Mouse (Mus musculus): ENCODE measurements around the gene Ntn1. TPM values are rescaled to one million over a fixed set of nuclear protein-coding genes. Genes with fewer than 3 reads are reported as not detected.
A peak's percentile ranks its signal among the peaks of the same experiment; 100 is the strongest.

Ntn1 gene
- polyA plus RNA-seq, 1 experiment, result 6.1 TPM

DNA sequence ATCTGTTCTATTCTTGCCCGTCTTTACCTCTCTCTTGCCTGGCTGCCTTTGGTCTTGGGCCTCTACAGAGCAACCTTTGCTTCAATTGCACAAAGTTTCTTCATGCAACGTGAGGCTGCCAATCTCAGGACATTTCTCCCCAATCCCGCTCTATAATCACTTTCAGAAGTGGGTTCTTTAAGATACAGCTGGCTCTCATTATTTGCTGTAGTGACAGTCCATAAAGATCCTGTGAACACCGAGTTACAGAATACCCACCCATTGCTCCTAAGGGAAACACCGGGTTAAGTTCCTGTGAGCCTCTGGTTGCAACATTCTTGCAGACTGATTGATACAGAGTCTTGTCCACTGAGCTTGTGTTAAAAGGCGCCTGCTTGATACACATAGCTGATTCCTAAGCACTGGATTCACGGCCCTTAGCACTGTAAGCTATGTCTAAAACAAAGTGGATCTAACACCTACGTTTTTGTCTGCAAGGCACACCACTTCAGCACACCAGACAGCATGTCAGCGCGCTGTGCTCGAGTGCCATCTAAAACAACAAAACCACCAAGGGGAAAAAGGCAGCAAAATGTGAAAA, 85.0 kb downstream of the Ntn1 start:
- TF ChIP-seq CTCF (IDR thresholded peaks at IDR 0.05; ENCODE audit: borderline replicate concordance, insufficient read depth, low read length) (no peak), POLR2A (IDR thresholded peaks at IDR 0.05; ENCODE audit: low read depth, low read length) (no peak)
- Histone ChIP-seq H3K4me1 (ENCODE audit: control insufficient read depth, insufficient read depth, low read length) (peaks cover 26% of the 10 kb centered on the region), H3K27ac (ENCODE audit: insufficient read depth, low read length) (peak overlapping the region; percentile 41; the same call in 1 of the 2 replicates), H3K4me3 (ENCODE audit: insufficient read depth, low read length) (no peak overlapping the region)

DNA sequence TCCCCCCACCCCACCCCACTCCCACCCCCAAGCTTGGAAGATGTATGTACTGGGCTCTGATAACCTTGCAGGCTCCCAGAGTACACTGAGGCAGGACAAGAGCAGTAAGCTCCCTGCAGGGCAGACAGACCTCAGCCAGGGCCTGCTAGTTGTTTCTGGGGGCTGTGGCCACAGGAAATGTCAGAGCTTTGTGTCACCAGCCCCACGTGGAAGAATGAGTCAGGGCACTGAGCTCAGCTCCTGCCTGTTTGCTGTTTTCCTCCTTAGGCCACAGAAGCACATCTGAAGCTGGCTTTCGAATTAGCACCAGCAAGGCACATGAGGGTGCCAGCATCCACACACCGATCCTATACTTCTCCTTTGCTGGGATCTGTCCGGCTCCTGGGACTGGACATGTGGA, 86.8 kb downstream of the Ntn1 start:
- peaks cover 26% of the 10 kb centered on the region for H3K4me1 ChIP-seq (ENCODE audit: control insufficient read depth, insufficient read depth, low read length)
- TF ChIP-seq POLR2A (IDR thresholded peaks at IDR 0.05; ENCODE audit: low read depth, low read length), result peak; percentile 49; the same call in 1 of the 2 replicates
- no peak for TF ChIP-seq CTCF (IDR thresholded peaks at IDR 0.05; ENCODE audit: borderline replicate concordance, insufficient read depth, low read length)
- H3K4me3 ChIP-seq (ENCODE audit: insufficient read depth, low read length), result no peak overlapping the region
- H3K27ac ChIP-seq (ENCODE audit: insufficient read depth, low read length), result peak overlapping the region; percentile 79

DNA sequence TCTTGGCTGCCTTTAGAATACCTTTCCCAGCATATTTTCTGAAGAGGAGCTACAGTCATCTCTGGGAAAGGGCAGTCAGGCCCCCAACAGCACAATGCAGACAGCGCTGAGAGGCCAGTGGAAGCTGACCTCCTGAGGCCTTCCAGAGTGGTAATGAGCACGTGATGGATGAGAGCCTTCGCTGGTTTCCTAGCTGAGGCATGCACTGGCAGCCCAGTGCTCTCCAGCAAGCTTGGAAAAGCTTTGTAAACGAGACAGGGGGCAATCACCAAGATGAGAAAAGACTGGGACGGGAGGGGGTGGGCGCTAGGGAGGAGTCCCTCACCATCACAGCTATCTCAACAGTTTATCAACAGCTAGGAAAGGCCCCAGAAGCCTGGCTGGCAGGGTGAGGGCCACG, 87.6 kb downstream of the Ntn1 start:
- H3K4me1 ChIP-seq (ENCODE audit: control insufficient read depth, insufficient read depth, low read length), result peaks cover 26% of the 10 kb centered on the region
- peak overlapping the region; percentile 58 for H3K27ac ChIP-seq (ENCODE audit: insufficient read depth, low read length)
- TF ChIP-seq POLR2A (IDR thresholded peaks at IDR 0.05; ENCODE audit: low read depth, low read length) (no peak), CTCF (IDR thresholded peaks at IDR 0.05; ENCODE audit: borderline replicate concordance, insufficient read depth, low read length) (no peak)
- H3K4me3 ChIP-seq (ENCODE audit: insufficient read depth, low read length), result no peak overlapping the region

DNA sequence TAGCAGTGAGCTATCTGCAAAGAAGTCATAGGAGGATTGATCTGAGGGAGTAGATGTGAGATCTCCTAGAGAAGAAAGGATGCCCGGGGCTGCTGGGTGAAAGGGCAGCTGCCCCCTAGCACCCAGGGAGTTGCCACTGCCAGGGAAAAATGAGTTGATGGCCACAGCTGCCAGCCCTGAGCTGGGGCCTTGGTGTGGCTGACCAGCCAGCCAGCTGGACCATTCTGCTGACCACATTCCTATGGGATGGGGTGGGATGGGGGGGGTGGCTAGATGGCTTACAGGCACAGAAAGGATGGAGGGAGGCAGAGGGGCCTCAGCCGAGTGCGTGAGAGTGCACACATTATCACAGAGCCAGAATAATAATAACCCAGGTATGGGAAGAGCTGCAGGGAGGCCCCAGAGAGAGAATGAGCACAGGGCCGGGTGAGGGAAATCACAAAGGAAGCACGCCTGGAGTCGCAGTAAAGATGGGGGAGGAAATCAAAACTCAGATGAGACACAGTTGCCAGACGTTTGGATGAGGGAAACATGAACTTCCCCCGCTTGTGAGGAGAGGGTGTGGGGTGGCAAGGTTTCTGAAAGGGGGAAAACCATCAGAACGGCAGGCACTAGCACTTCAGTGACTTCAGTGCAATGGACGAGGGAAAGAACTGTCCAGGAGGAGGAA, 91.6 kb downstream of the Ntn1 start:
- Histone ChIP-seq H3K4me1 (ENCODE audit: control insufficient read depth, insufficient read depth, low read length) (peaks cover 13% of the 10 kb centered on the region), H3K4me3 (ENCODE audit: insufficient read depth, low read length) (no peak overlapping the region), H3K27ac (ENCODE audit: insufficient read depth, low read length) (no peak overlapping the region)
- TF ChIP-seq POLR2A (IDR thresholded peaks at IDR 0.05; ENCODE audit: low read depth, low read length), result no peak
- TF ChIP-seq CTCF (IDR thresholded peaks at IDR 0.05; ENCODE audit: borderline replicate concordance, insufficient read depth, low read length), result no peak

DNA sequence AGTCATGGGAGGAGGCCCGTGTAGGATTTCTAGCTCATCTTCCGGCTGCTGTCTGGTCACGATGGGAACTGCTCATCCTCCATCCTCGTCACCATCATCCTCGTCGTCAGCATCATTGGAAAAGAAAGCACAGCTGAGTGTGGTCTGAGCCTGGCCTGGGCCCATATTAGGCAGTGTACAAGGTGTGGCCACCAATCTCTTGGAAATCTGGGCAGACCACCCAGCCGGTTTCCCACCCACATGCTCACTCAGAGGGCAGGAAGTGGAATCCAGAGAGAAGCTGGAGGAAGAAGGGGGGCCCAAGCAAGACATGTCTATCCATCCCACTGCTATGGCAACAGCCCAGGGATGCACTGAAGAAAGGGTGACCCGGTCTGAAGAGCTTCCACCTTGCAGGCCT, 94.6 kb downstream of the Ntn1 start:
- Histone ChIP-seq H3K4me3 (ENCODE audit: insufficient read depth, low read length) (no peak overlapping the region), H3K27ac (ENCODE audit: insufficient read depth, low read length) (no peak overlapping the region), H3K4me1 (ENCODE audit: control insufficient read depth, insufficient read depth, low read length) (no peaks in the 10 kb centered on the region)
- no peak for TF ChIP-seq CTCF (IDR thresholded peaks at IDR 0.05; ENCODE audit: borderline replicate concordance, insufficient read depth, low read length)
- TF ChIP-seq POLR2A (IDR thresholded peaks at IDR 0.05; ENCODE audit: low read depth, low read length), result no peak

DNA sequence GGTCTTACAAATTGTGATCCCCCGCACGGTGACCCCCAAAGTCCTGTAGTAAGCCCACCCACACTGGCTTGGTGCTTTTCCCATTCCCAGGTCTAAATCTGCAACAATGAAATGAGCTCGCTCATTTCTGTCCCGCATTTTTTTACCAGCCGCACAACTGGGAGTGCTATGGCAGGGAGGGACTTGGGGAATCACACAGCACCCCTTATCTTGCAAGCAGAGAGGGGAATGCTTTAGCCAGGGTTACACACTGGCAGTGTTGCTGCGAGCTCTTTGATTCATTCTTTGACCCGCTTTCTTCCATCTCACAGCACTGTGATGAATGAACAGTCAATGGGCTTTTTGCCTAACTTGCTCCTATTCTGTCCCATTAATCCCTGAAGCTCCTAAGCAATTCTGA, 98.3 kb downstream of the Ntn1 start:
- no peaks in the 10 kb centered on the region for H3K4me1 ChIP-seq (ENCODE audit: control insufficient read depth, insufficient read depth, low read length)
- H3K27ac ChIP-seq (ENCODE audit: insufficient read depth, low read length), result no peak overlapping the region
- no peak overlapping the region for H3K4me3 ChIP-seq (ENCODE audit: insufficient read depth, low read length)
- TF ChIP-seq POLR2A (IDR thresholded peaks at IDR 0.05; ENCODE audit: low read depth, low read length), result no peak
- no peak for TF ChIP-seq CTCF (IDR thresholded peaks at IDR 0.05; ENCODE audit: borderline replicate concordance, insufficient read depth, low read length)

DNA sequence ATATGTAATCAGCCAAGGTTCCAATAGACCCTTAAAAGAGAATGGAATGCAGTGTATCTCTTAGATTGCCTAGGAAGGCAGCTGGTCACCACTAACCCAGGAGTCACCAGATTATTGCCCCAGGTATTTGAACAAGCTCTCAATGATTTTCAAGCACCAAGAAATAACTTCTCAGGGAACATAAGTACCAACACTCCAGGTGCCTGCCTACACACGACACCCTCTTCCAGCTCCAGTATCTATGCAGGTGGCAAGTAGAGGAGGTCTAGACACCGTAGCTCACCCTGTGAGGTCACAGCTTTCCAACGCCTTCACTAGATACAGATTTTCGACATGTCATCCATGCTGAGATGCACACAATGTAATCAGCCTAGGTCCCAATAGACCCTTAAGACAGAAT, 99.0 kb downstream of the Ntn1 start:
- Histone ChIP-seq H3K27ac (ENCODE audit: insufficient read depth, low read length) (no peak overlapping the region), H3K4me1 (ENCODE audit: control insufficient read depth, insufficient read depth, low read length) (no peaks in the 10 kb centered on the region), H3K4me3 (ENCODE audit: insufficient read depth, low read length) (no peak overlapping the region)
- TF ChIP-seq POLR2A (IDR thresholded peaks at IDR 0.05; ENCODE audit: low read depth, low read length), result no peak
- no peak for TF ChIP-seq CTCF (IDR thresholded peaks at IDR 0.05; ENCODE audit: borderline replicate concordance, insufficient read depth, low read length)

DNA sequence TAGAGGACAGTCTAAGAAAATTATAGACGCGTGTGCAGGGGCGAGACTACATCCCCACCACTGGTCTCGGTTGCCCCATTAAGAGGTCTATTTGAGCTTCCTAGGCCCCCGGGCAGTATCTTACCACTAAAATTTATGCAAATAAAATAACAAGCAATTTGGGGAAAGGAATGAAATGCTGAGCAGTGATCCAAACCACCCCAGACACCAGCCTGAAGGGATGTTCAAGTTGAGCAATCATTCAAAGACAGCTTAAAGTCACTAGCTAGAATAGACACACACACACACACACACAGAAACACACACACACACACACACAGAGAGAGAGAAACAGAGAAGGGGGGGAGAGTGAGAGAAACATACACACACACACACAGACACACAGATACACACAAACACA, 105.1 kb downstream of the Ntn1 start:
- Histone ChIP-seq H3K27ac (ENCODE audit: insufficient read depth, low read length) (no peak overlapping the region), H3K4me1 (ENCODE audit: control insufficient read depth, insufficient read depth, low read length) (no peaks in the 10 kb centered on the region), H3K4me3 (ENCODE audit: insufficient read depth, low read length) (no peak overlapping the region)
- TF ChIP-seq CTCF (IDR thresholded peaks at IDR 0.05; ENCODE audit: borderline replicate concordance, insufficient read depth, low read length), result no peak
- no peak for TF ChIP-seq POLR2A (IDR thresholded peaks at IDR 0.05; ENCODE audit: low read depth, low read length)

DNA sequence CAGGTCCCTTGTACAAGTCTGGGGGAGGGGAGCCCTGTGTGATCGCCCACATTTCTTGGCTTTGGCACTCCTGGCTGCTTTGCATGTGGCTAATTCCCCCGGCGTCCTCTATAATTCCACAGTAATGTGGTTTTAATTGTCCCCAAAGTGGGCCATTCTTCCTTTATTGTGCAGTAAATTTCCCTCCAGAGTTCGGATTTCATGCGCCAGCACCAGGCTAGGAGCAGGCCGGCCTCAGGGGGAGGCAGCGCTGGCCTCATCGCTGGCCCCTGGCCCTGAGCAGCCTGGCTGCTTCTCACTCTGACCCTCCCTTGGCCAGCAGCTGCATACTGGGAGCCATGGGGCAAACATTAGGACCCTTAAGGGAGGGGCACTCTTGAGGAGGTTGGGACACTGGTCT, 110.0 kb downstream of the Ntn1 start:
- no peak overlapping the region for H3K27ac ChIP-seq (ENCODE audit: insufficient read depth, low read length)
- TF ChIP-seq POLR2A (IDR thresholded peaks at IDR 0.05; ENCODE audit: low read depth, low read length) (no peak), CTCF (IDR thresholded peaks at IDR 0.05; ENCODE audit: borderline replicate concordance, insufficient read depth, low read length) (no peak)
- no peak overlapping the region for H3K4me3 ChIP-seq (ENCODE audit: insufficient read depth, low read length)
- H3K4me1 ChIP-seq (ENCODE audit: control insufficient read depth, insufficient read depth, low read length), result no peaks in the 10 kb centered on the region

DNA sequence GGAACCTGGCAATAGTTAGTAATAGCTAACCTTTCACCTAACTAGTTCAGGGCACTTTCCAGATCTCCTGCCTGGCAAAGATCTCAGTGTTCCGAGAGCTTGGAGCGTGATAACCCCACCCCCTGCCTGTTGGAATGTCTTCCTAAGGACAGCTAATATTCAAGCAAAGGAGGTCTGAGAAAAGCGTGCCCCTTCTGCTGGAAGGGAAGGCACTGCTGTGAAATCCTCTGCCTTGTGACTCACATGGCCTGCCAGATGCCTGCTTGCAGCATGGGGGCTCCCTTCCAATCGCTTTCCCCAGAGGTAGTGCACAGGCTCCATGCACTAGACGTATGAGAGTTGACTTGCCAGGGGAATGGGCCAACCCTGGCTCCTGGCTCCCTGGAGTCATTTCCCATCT, 113.3 kb downstream of the Ntn1 start:
- Histone ChIP-seq H3K4me3 (ENCODE audit: insufficient read depth, low read length) (no peak overlapping the region), H3K4me1 (ENCODE audit: control insufficient read depth, insufficient read depth, low read length) (no peaks in the 10 kb centered on the region), H3K27ac (ENCODE audit: insufficient read depth, low read length) (no peak overlapping the region)
- no peak for TF ChIP-seq POLR2A (IDR thresholded peaks at IDR 0.05; ENCODE audit: low read depth, low read length)
- TF ChIP-seq CTCF (IDR thresholded peaks at IDR 0.05; ENCODE audit: borderline replicate concordance, insufficient read depth, low read length), result no peak

Measured in embryonic fibroblast, embryonic 13.5 days (primary cell).